Mouse (Mus musculus): Measurements from ENCODE around the gene Kcnb1. TPM values are rescaled to one million over a fixed set of nuclear protein-coding genes. Genes with fewer than 3 reads are reported as not detected.

Kcnb1 gene
- polyA plus RNA-seq (2014; fragmentation: Nextera tagmentation; extraction: Ambion mirVana), result 0.35 and 0.85 TPM in 2 replicates

- H3K9ac ChIP-seq (ENCODE audit: low read length), result peak within 1 kb of the TSS; percentile 64
- H3K4me2 ChIP-seq (ENCODE audit: low read length), result peak within 1 kb of the TSS; percentile 88
- peaks cover 2 to 14% of the 10 kb centered on the region in 2 experiments; a peak in 3 of 4 replicates for H3K4me1 ChIP-seq (ENCODE audit: control insufficient read depth in 2 of 2, insufficient read depth in 2 of 2, low read length in 2 of 2)
- H3K4me3 ChIP-seq (ENCODE audit: control insufficient read depth in 1 of 2, insufficient read depth in 1 of 2, low read depth in 1 of 2, low read length in 2 of 2), result peak within 1 kb of the TSS; percentile 43 to 55
- no peak for ATAC-seq (ENCODE audit: insufficient number of reproducible peaks, insufficient read depth, low FRiP score, low read depth)
- peaks cover 6% of the 10 kb centered on the region; the same call in 1 of the 2 replicates for H3K9me3 ChIP-seq (ENCODE audit: control insufficient read depth, low read length)
- no peaks in the 10 kb centered on the region for H3K36me3 ChIP-seq (ENCODE audit: control insufficient read depth, insufficient read depth, low read length)
- H3K27me3 ChIP-seq (ENCODE audit: control insufficient read depth, insufficient read depth, low read length), result peaks cover 63% of the 10 kb centered on the region
- no peak within 1 kb of the TSS for H3K27ac ChIP-seq (replicated peaks in 1 of 2; ENCODE audit: control insufficient read depth in 1 of 2, insufficient read depth in 1 of 2, low read depth in 2 of 2, low read length in 2 of 2)
- WGBS, result under 1% methylated on average over 37 of the region's 41 CpGs
Measured at GRCm38 (mm10) chr2:167190076-167190399, at the start of gene Kcnb1. Kcnb1 (minus strand) TSS chr2:167190155.

- 45% methylated on average over 12 of the region's 12 CpGs for WGBS
- no peaks in the 10 kb centered on the region for H3K36me3 ChIP-seq (ENCODE audit: control insufficient read depth, insufficient read depth, low read length)
- H3K4me2 ChIP-seq (ENCODE audit: low read length), result peak overlapping the region; percentile 89
- H3K4me3 ChIP-seq (ENCODE audit: control insufficient read depth in 1 of 2, insufficient read depth in 1 of 2, low read depth in 1 of 2, low read length in 2 of 2), result peak overlapping the region; percentile 27 to 60
- peaks cover 6 to 26% of the 10 kb centered on the region in 2 experiments for H3K4me1 ChIP-seq (ENCODE audit: control insufficient read depth in 2 of 2, insufficient read depth in 2 of 2, low read length in 2 of 2)
- no peak for ATAC-seq (ENCODE audit: insufficient number of reproducible peaks, insufficient read depth, low FRiP score, low read depth)
- H3K27me3 ChIP-seq (ENCODE audit: control insufficient read depth, insufficient read depth, low read length), result peaks cover 4% of the 10 kb centered on the region; the same call in 1 of the 2 replicates
- H3K9ac ChIP-seq (ENCODE audit: low read length), result peak overlapping the region; percentile 79
- no peaks in the 10 kb centered on the region for H3K9me3 ChIP-seq (ENCODE audit: control insufficient read depth, low read length)
- H3K27ac ChIP-seq (replicated peaks in 1 of 2; ENCODE audit: control insufficient read depth in 1 of 2, insufficient read depth in 1 of 2, low read depth in 2 of 2, low read length in 2 of 2), result peak overlapping the region; percentile 10 to 64; a peak in 3 of 4 replicates
Measured at GRCm38 (mm10) chr2:167239262-167239661, 49.3 kb upstream of the Kcnb1 start.

GRCm38 (mm10) chr2:167237224-167237623 lies 47.3 kb upstream of the Kcnb1 start:
- Histone ChIP-seq H3K27me3 (ENCODE audit: control insufficient read depth, insufficient read depth, low read length) (peaks cover 4% of the 10 kb centered on the region; the same call in 1 of the 2 replicates), H3K4me2 (ENCODE audit: low read length) (no peak overlapping the region), H3K4me3 (ENCODE audit: control insufficient read depth in 1 of 2, insufficient read depth in 1 of 2, low read depth in 1 of 2, low read length in 2 of 2) (no peak overlapping the region), H3K27ac (replicated peaks in 1 of 2; ENCODE audit: control insufficient read depth in 1 of 2, insufficient read depth in 1 of 2, low read depth in 2 of 2, low read length in 2 of 2) (peak overlapping the region in 1 of 2 experiments; percentile 78; a peak in 2 of 4 replicates), H3K4me1 (ENCODE audit: control insufficient read depth in 2 of 2, insufficient read depth in 2 of 2, low read length in 2 of 2) (peaks cover 8 to 34% of the 10 kb centered on the region in 2 experiments), H3K36me3 (ENCODE audit: control insufficient read depth, insufficient read depth, low read length) (no peaks in the 10 kb centered on the region), H3K9me3 (ENCODE audit: control insufficient read depth, low read length) (no peaks in the 10 kb centered on the region), H3K9ac (ENCODE audit: low read length) (no peak overlapping the region)
- ATAC-seq (ENCODE audit: insufficient number of reproducible peaks, insufficient read depth, low FRiP score, low read depth), result no peak
- WGBS, result 72% methylated on average over 9 of the region's 9 CpGs

GRCm38 (mm10) chr2:167236174-167236573 lies 46.2 kb upstream of the Kcnb1 start:
- Histone ChIP-seq H3K4me3 (ENCODE audit: control insufficient read depth in 1 of 2, insufficient read depth in 1 of 2, low read depth in 1 of 2, low read length in 2 of 2) (no peak overlapping the region), H3K36me3 (ENCODE audit: control insufficient read depth, insufficient read depth, low read length) (no peaks in the 10 kb centered on the region), H3K9me3 (ENCODE audit: control insufficient read depth, low read length) (no peaks in the 10 kb centered on the region), H3K4me1 (ENCODE audit: control insufficient read depth in 2 of 2, insufficient read depth in 2 of 2, low read length in 2 of 2) (peaks cover 16 to 41% of the 10 kb centered on the region in 2 experiments), H3K4me2 (ENCODE audit: low read length) (peak overlapping the region; percentile 38; the same call in 1 of the 2 replicates), H3K27me3 (ENCODE audit: control insufficient read depth, insufficient read depth, low read length) (peaks cover 4% of the 10 kb centered on the region; the same call in 1 of the 2 replicates), H3K27ac (replicated peaks in 1 of 2; ENCODE audit: control insufficient read depth in 1 of 2, insufficient read depth in 1 of 2, low read depth in 2 of 2, low read length in 2 of 2) (peak overlapping the region; percentile 78 to 92), H3K9ac (ENCODE audit: low read length) (no peak overlapping the region)
- no peak for ATAC-seq (ENCODE audit: insufficient number of reproducible peaks, insufficient read depth, low FRiP score, low read depth)
- WGBS, result 94% methylated on average over 4 of the region's 4 CpGs

- no peaks in the 10 kb centered on the region for H3K36me3 ChIP-seq (ENCODE audit: control insufficient read depth, insufficient read depth, low read length)
- peak overlapping the region; percentile 78 to 92 for H3K27ac ChIP-seq (replicated peaks in 1 of 2; ENCODE audit: control insufficient read depth in 1 of 2, insufficient read depth in 1 of 2, low read depth in 2 of 2, low read length in 2 of 2)
- H3K4me3 ChIP-seq (ENCODE audit: control insufficient read depth in 1 of 2, insufficient read depth in 1 of 2, low read depth in 1 of 2, low read length in 2 of 2), result no peak overlapping the region
- H3K9ac ChIP-seq (ENCODE audit: low read length), result peak overlapping the region; percentile 51
- H3K9me3 ChIP-seq (ENCODE audit: control insufficient read depth, low read length), result no peaks in the 10 kb centered on the region
- peak; percentile 60; the same call in 1 of the 2 replicates for ATAC-seq (ENCODE audit: insufficient number of reproducible peaks, insufficient read depth, low FRiP score, low read depth)
- H3K4me1 ChIP-seq (ENCODE audit: control insufficient read depth in 2 of 2, insufficient read depth in 2 of 2, low read length in 2 of 2), result peaks cover 16 to 41% of the 10 kb centered on the region in 2 experiments
- H3K4me2 ChIP-seq (ENCODE audit: low read length), result peak overlapping the region; percentile 38
- H3K27me3 ChIP-seq (ENCODE audit: control insufficient read depth, insufficient read depth, low read length), result peaks cover 4% of the 10 kb centered on the region; the same call in 1 of the 2 replicates
- 33% methylated on average over 17 of the region's 17 CpGs for WGBS
Measured at GRCm38 (mm10) chr2:167235338-167236018, 45.5 kb upstream of the Kcnb1 start.

GRCm38 (mm10) chr2:167233771-167234170 lies 43.8 kb upstream of the Kcnb1 start:
- WGBS, result 73% methylated on average over 14 of the region's 14 CpGs
- no peak overlapping the region for H3K27ac ChIP-seq (replicated peaks in 1 of 2; ENCODE audit: control insufficient read depth in 1 of 2, insufficient read depth in 1 of 2, low read depth in 2 of 2, low read length in 2 of 2)
- no peak overlapping the region for H3K4me3 ChIP-seq (ENCODE audit: control insufficient read depth in 1 of 2, insufficient read depth in 1 of 2, low read depth in 1 of 2, low read length in 2 of 2)
- H3K4me1 ChIP-seq (ENCODE audit: control insufficient read depth in 2 of 2, insufficient read depth in 2 of 2, low read length in 2 of 2), result peaks cover 16 to 39% of the 10 kb centered on the region in 2 experiments
- no peak overlapping the region for H3K4me2 ChIP-seq (ENCODE audit: low read length)
- no peaks in the 10 kb centered on the region for H3K9me3 ChIP-seq (ENCODE audit: control insufficient read depth, low read length)
- H3K27me3 ChIP-seq (ENCODE audit: control insufficient read depth, insufficient read depth, low read length), result peaks cover under 1% of the 10 kb centered on the region; the same call in 1 of the 2 replicates
- H3K36me3 ChIP-seq (ENCODE audit: control insufficient read depth, insufficient read depth, low read length), result no peaks in the 10 kb centered on the region
- H3K9ac ChIP-seq (ENCODE audit: low read length), result no peak overlapping the region
- ATAC-seq (ENCODE audit: insufficient number of reproducible peaks, insufficient read depth, low FRiP score, low read depth), result no peak

- H3K4me1 ChIP-seq (ENCODE audit: control insufficient read depth in 2 of 2, insufficient read depth in 2 of 2, low read length in 2 of 2), result peaks cover 16 to 39% of the 10 kb centered on the region in 2 experiments
- H3K27ac ChIP-seq (replicated peaks in 1 of 2; ENCODE audit: control insufficient read depth in 1 of 2, insufficient read depth in 1 of 2, low read depth in 2 of 2, low read length in 2 of 2), result peak overlapping the region in 1 of 2 experiments; percentile 78; a peak in 1 of 4 replicates
- no peak overlapping the region for H3K9ac ChIP-seq (ENCODE audit: low read length)
- no peaks in the 10 kb centered on the region for H3K36me3 ChIP-seq (ENCODE audit: control insufficient read depth, insufficient read depth, low read length)
- WGBS, result 69% methylated on average over 5 of the region's 5 CpGs
- ATAC-seq (ENCODE audit: insufficient number of reproducible peaks, insufficient read depth, low FRiP score, low read depth), result no peak
- no peak overlapping the region for H3K4me2 ChIP-seq (ENCODE audit: low read length)
- no peak overlapping the region for H3K4me3 ChIP-seq (ENCODE audit: control insufficient read depth in 1 of 2, insufficient read depth in 1 of 2, low read depth in 1 of 2, low read length in 2 of 2)
- H3K9me3 ChIP-seq (ENCODE audit: control insufficient read depth, low read length), result no peaks in the 10 kb centered on the region
- no peaks in the 10 kb centered on the region for H3K27me3 ChIP-seq (ENCODE audit: control insufficient read depth, insufficient read depth, low read length)
Measured at GRCm38 (mm10) chr2:167233009-167233335, 43.0 kb upstream of the Kcnb1 start.
